ENCODE assay signal across 14 mouse cellular contexts in the genomic region with DNA sequence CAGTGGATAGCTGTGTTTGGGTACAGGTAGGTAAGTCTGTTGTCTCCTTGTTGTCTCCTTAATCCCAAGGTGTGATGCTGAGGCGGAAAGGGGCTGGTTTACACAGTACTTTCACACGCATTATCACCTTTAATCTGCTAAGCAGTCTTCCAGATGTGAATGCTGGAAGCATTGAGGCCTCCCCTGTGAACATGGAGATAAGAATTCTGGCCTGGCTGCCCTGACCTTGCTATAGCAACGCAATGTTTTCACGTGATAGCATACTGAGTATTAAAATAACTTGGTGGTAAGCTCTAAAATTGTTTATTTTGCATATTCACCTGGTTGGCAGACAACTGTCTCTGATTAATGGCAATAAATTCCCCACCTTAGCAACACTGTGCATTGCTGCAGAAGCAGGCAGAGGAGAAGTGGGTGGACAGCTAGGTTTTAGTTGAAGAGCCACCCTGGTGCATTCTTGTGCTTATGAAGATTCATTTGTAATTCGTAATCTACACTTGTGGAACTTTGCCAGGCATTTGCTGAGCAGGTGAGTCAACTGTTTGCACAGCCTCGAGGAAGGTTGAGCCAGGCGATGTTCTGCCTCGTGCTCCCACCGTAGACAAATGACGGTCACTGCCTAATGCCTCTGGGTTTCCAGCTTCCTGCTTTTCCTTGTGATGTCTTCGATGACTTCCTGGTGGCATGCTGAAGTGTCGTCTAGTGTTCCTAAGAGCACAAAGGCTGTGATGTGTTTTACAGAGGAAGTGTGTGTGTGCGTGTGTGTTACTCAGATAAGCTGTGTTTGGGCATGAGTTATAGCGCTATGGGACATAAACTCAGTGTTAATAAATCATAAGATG. TPM values are rescaled to one million over a fixed set of nuclear protein-coding genes. Genes with fewer than 3 reads are reported as not detected.
A peak's percentile ranks its signal among the peaks of the same experiment; 100 is the strongest.
DNase-seq lines count a peak whose midpoint lies in the region; ATAC-seq and TF ChIP-seq lines count a peak whose summit lies in the region.
"Had no signal": no experiment of that assay in that cellular context is flagged by ENCODE, and none has a peak within 500 bp of the region (broad histone marks: within the 10 kb centered on the region; RNA-seq: fewer than 3 reads in every experiment).

No protein-coding gene starts in this region.

- TF ChIP-seq EP300 in MEL (IDR thresholded peaks at IDR 0.05; ENCODE audit: low read depth in 1 of 2, low read length in 2 of 2) = peak; percentile 54 to 62

- no peak for DNase-seq in kidney, adult 2 months
- peak; percentile 68 for DNase-seq in MEL (ENCODE audit: low read depth, low spot score)
- peak; percentile 4 for DNase-seq in large intestine, adult 2 months (ENCODE audit: low read depth, low spot score)
- DNase-seq in lung, postnatal 14 days = peak; percentile 32
- no peak for DNase-seq in cerebellum, postnatal 4 days (ENCODE audit: low spot score in 2 of 2)
- no peak for DNase-seq in layer of hippocampus, adult 8-10 months (ENCODE audit: low spot score in 2 of 2)
- DNase-seq: cerebellum, adult 9-11 months; forebrain, postnatal 0 days had no signal

- H3K36me3 ChIP-seq in kidney, embryonic 16.5 days (ENCODE audit: insufficient read depth, low read length) = no peaks in the 10 kb centered on the region
- H3K36me3 ChIP-seq in kidney, adult 2 months (ENCODE audit: control insufficient read depth, insufficient read depth, low read length) = no peaks in the 10 kb centered on the region
- peaks cover 0 to 5% of the 10 kb centered on the region in 2 experiments; a peak in 1 of 4 replicates for H3K36me3 ChIP-seq in MEL (ENCODE audit: control insufficient read depth in 1 of 2, insufficient read depth in 2 of 2, low read length in 2 of 2)
- no peaks in the 10 kb centered on the region for H3K36me3 ChIP-seq in forebrain, embryonic 16.5 days (ENCODE audit: control insufficient read depth, insufficient read depth)
- H3K36me3 ChIP-seq: limb, embryonic 12.5 days; neural tube, embryonic 12.5 days had no signal

- 65% methylated on average over 14 of the region's 14 CpGs for WGBS in kidney, embryonic 16.5 days
- 54% methylated on average over 14 of the region's 14 CpGs for WGBS in kidney, adult 2 months
- 34% methylated on average over 14 of the region's 14 CpGs for WGBS in large intestine, adult 2 months
- 90% methylated on average over 14 of the region's 14 CpGs for WGBS in forebrain, embryonic 16.5 days

- H3K4me2 ChIP-seq in kidney, embryonic 16.5 days (replicated peaks; ENCODE audit: low read depth, low read length) = no peak overlapping the region
- H3K4me2 ChIP-seq in forebrain, embryonic 16.5 days (ENCODE audit: low read length) = no peak overlapping the region
- H3K4me2 ChIP-seq: heart, embryonic 11.5 days; limb, embryonic 12.5 days; neural tube, embryonic 12.5 days had no signal

- no peaks in the 10 kb centered on the region for H3K27me3 ChIP-seq in kidney, embryonic 16.5 days (ENCODE audit: insufficient read depth, low read length)
- H3K27me3 ChIP-seq in kidney, adult 2 months (replicated peaks; ENCODE audit: control insufficient read depth, insufficient read depth, low read length) = no peaks in the 10 kb centered on the region
- H3K27me3 ChIP-seq in MEL (ENCODE audit: control insufficient read depth in 1 of 2, insufficient read depth in 2 of 2, low read length in 2 of 2) = no peaks in the 10 kb centered on the region; a peak in 1 of 4 replicates
- H3K27me3 ChIP-seq in forebrain, embryonic 16.5 days (replicated peaks; ENCODE audit: control insufficient read depth, insufficient read depth, low read length) = no peaks in the 10 kb centered on the region
- H3K27me3 ChIP-seq: CH12.LX; limb, embryonic 12.5 days; neural tube, embryonic 12.5 days had no signal

- no peaks in the 10 kb centered on the region for H3K9me3 ChIP-seq in kidney, embryonic 16.5 days (ENCODE audit: low read length)
- H3K9me3 ChIP-seq in MEL (replicated peaks; ENCODE audit: insufficient read depth, low read length) = no peaks in the 10 kb centered on the region
- no peaks in the 10 kb centered on the region for H3K9me3 ChIP-seq in forebrain, embryonic 16.5 days (ENCODE audit: control insufficient read depth, low read length)
- H3K9me3 ChIP-seq: limb, embryonic 12.5 days; neural tube, embryonic 12.5 days had no signal

- no peak overlapping the region for H3K9ac ChIP-seq in kidney, embryonic 16.5 days (replicated peaks; ENCODE audit: low read length)
- H3K9ac ChIP-seq in MEL (ENCODE audit: control insufficient read depth, low read depth, low read length, poor library complexity, severe bottlenecking) = no peak overlapping the region
- H3K9ac ChIP-seq in forebrain, embryonic 16.5 days (replicated peaks; ENCODE audit: low read depth, low read length) = no peak overlapping the region
- H3K9ac ChIP-seq: forebrain, postnatal 0 days; limb, embryonic 12.5 days; neural tube, embryonic 12.5 days had no signal

- H3K4me3 ChIP-seq in kidney, embryonic 16.5 days (ENCODE audit: low read length) = no peak overlapping the region
- H3K4me3 ChIP-seq in kidney, adult 2 months (ENCODE audit: insufficient read depth, low read depth, low read length) = no peak overlapping the region
- no peak overlapping the region for H3K4me3 ChIP-seq in MEL (ENCODE audit: control insufficient read depth in 1 of 2, insufficient read depth in 1 of 2, low read depth in 2 of 2, low read length in 2 of 2)
- H3K4me3 ChIP-seq in forebrain, embryonic 16.5 days (replicated peaks; ENCODE audit: low read length) = no peak overlapping the region
- H3K4me3 ChIP-seq: limb, embryonic 12.5 days; neural tube, embryonic 12.5 days had no signal

- no peak for TF ChIP-seq RAD21 in MEL (IDR thresholded peaks at IDR 0.05; ENCODE audit: low read depth, low read length)

- ATAC-seq in kidney, embryonic 16.5 days (ENCODE audit: low FRiP score, low TSS enrichment) = peak; percentile 59; the same call in 1 of the 2 replicates
- no peak for ATAC-seq in forebrain, embryonic 16.5 days
- ATAC-seq: forebrain, postnatal 0 days had no signal

- H3K4me1 ChIP-seq in kidney, embryonic 16.5 days (ENCODE audit: insufficient read depth, low read length) = peaks cover 5% of the 10 kb centered on the region; the same call in 1 of the 2 replicates
- H3K4me1 ChIP-seq in kidney, adult 2 months (ENCODE audit: control insufficient read depth, insufficient read depth, low read length) = no peaks in the 10 kb centered on the region
- H3K4me1 ChIP-seq in MEL (ENCODE audit: control insufficient read depth in 1 of 2, insufficient read depth in 2 of 2, low read length in 2 of 2) = peaks cover 0 to 14% of the 10 kb centered on the region in 2 experiments; a peak in 3 of 4 replicates
- H3K4me1 ChIP-seq in forebrain, embryonic 16.5 days (replicated peaks; ENCODE audit: control insufficient read depth, insufficient read depth, low read length) = no peaks in the 10 kb centered on the region
- H3K4me1 ChIP-seq: limb, embryonic 12.5 days; neural tube, embryonic 12.5 days had no signal

- no peaks in the 10 kb centered on the region for H3K79me2 ChIP-seq in MEL (ENCODE audit: control insufficient read depth, insufficient read depth, low read length, poor library complexity)

- no peak overlapping the region for H3K27ac ChIP-seq in kidney, embryonic 16.5 days (ENCODE audit: low read length)
- no peak overlapping the region for H3K27ac ChIP-seq in kidney, adult 2 months (ENCODE audit: insufficient read depth, low read depth, low read length)
- H3K27ac ChIP-seq in MEL (ENCODE audit: control insufficient read depth, low read depth, low read length) = 0 out of 2 replicates have a peak overlapping the region, but pooled peaks have one; percentile 8
- H3K27ac ChIP-seq in forebrain, embryonic 16.5 days (ENCODE audit: low read length) = no peak overlapping the region
- H3K27ac ChIP-seq: limb, embryonic 12.5 days; neural tube, embryonic 12.5 days had no signal

- no peak for TF ChIP-seq POLR2A in kidney, adult 2 months (IDR thresholded peaks at IDR 0.05; ENCODE audit: low read depth, low read length)
- TF ChIP-seq POLR2A in MEL (IDR thresholded peaks at IDR 0.05; ENCODE audit: control insufficient read depth in 1 of 2, insufficient read depth in 1 of 2, low read depth in 1 of 2, low read length in 2 of 2, poor library complexity in 1 of 2) = no peak

- TF ChIP-seq CTCF in kidney, adult 2 months (conservative IDR thresholded peaks at IDR 0.05; ENCODE audit: insufficient read depth, insufficient read length, low read depth, low read length) = no peak
- no peak for TF ChIP-seq CTCF in MEL (IDR thresholded peaks at IDR 0.05 in 2 of 3, conservative IDR thresholded peaks at IDR 0.05 in 1 of 3; ENCODE audit: control insufficient read depth in 1 of 3, insufficient read depth in 1 of 3, low read depth in 2 of 3, low read length in 3 of 3, poor library complexity in 1 of 3, severe bottlenecking in 1 of 3)

TF ChIP-seq in MEL, 35 proteins besides CTCF, POLR2A, EP300 and RAD21 (continues in another document):
- no peak for TF ChIP-seq ZKSCAN1 (IDR thresholded peaks at IDR 0.05; ENCODE audit: low read depth, low read length)
- no peak for TF ChIP-seq MXI1 (IDR thresholded peaks at IDR 0.05; ENCODE audit: low read depth, low read length)
- no peak for TF ChIP-seq POLR2AphosphoS5 (IDR thresholded peaks at IDR 0.05; ENCODE audit: borderline replicate concordance, low read depth, low read length)
- TF ChIP-seq ZC3H11A (IDR thresholded peaks at IDR 0.05; ENCODE audit: low read depth, low read length) = no peak
- TF ChIP-seq MYC (IDR thresholded peaks at IDR 0.05; ENCODE audit: low read depth, low read length) = 0 out of 2 replicates have a peak, but pooled peaks have one; percentile 49
- no peak for TF ChIP-seq NELFE (IDR thresholded peaks at IDR 0.05; ENCODE audit: low read depth, low read length)
- TF ChIP-seq TAL1 (IDR thresholded peaks at IDR 0.05; ENCODE audit: low read length) = peak; percentile 54
- peak; percentile 39; the same call in 1 of the 2 replicates for TF ChIP-seq TCF12 (IDR thresholded peaks at IDR 0.05; ENCODE audit: low read depth, low read length)
- TF ChIP-seq HCFC1 (IDR thresholded peaks at IDR 0.05; ENCODE audit: low read depth, low read length) = no peak
- no peak for TF ChIP-seq GABPA (IDR thresholded peaks at IDR 0.05; ENCODE audit: low read depth, low read length)
- TF ChIP-seq USF2 (IDR thresholded peaks at IDR 0.05; ENCODE audit: borderline replicate concordance in 1 of 2, insufficient read depth in 1 of 2, low read depth in 1 of 2, low read length in 2 of 2) = no peak
- TF ChIP-seq BHLHE40 (IDR thresholded peaks at IDR 0.05; ENCODE audit: borderline replicate concordance, low read depth, low read length) = peak; percentile 54; the same call in 1 of the 2 replicates

RNA-seq across cellular contexts. Expression of a gene that starts 31.6 kb away (rescaled TPM):
- polyA plus RNA-seq in kidney, embryonic 16.5 days (2015; fragmentation: Nextera tagmentation; extraction: Ambion mirVana) = 2.5 and 2.8 TPM in 2 replicates
- 3.3 and 3.7 TPM in 2 replicates for polyA plus RNA-seq in kidney, adult 2 months (2012; rRNA removed)
- total RNA-seq in MEL (2012; rRNA removed) = 0.13 and 0.19 TPM in 2 replicates
- polyA plus RNA-seq in MEL (2012; ENCODE audit: insufficient read depth in 1 of 2, insufficient read length in 2 of 2, low read depth in 1 of 2, low replicate concordance in 2 of 2, missing spikeins in 1 of 2) = under 1 TPM in 1 of 2 experiments, not detected in 1; 0.22 TPM
- 1.4 and 2.0 TPM in 2 replicates for polyA plus RNA-seq in large intestine, adult 2 months (2012; rRNA removed)
- 10 to 100 TPM in 3 of 4 experiments, 1 to 10 TPM in 1; 9.0 to 13.9 (median 11.2) TPM for total RNA-seq in layer of hippocampus, adult 8-10 months (2022)
- 11.2 and 11.9 TPM in 2 replicates for polyA plus RNA-seq in forebrain, embryonic 16.5 days (2015; fragmentation: Nextera tagmentation; extraction: Ambion mirVana)

Comparison
In these comparisons a context has a peak if more than half of its experiments do, and no peak if none do; other contexts are left out.
1. DNase-seq: peak in MEL (single experiment), large intestine, adult 2 months (single experiment) and lung, postnatal 14 days (single experiment); none in kidney, adult 2 months (single experiment), cerebellum, postnatal 4 days (0 of 2) and layer of hippocampus, adult 8-10 months (0 of 2).